Mouse (Mus musculus) lung, postnatal 0 days (tissue): ENCODE measurements at regions not wholly inside any gene's neighbourhood (a gene's known extent, or its start where the extent isn't known, plus 50 kb on each side); places are given as distances from the start of the nearest gene placed in this dataset. TPM values are rescaled to one million over a fixed set of nuclear protein-coding genes. Genes with fewer than 3 reads are reported as not detected.

Source experiments
- ATAC-seq: fragments of 200-750 bp; cut with Nextera tagmentation; 2 replicates; pipeline ENCODE4 v1.8.0; 2017; ENCODE audit warnings: moderate library complexity
- DNase-seq: peaks from one replicate; pipeline ENCODE4 v3.0.0-alpha.2; 2016; ENCODE audit warnings: low spot score
- H3K27ac ChIP-seq: fragments of 300-500 bp; sonication (generic); 2 replicates; pipeline ENCODE4 v1.5.1; 2014; ENCODE audit warnings: antibody characterized with exemption, mild to moderate bottlenecking, low read length, mixed read lengths
- H3K27me3 ChIP-seq: fragments of 300-500 bp; sonication (generic); replicated peaks from 2 replicates; pipeline ENCODE4 v1.6.1; 2014; ENCODE audit warnings: low read length, mixed read lengths; ENCODE audit not compliant: insufficient read depth
- H3K36me3 ChIP-seq: fragments of 300-500 bp; sonication (generic); 2 replicates; pipeline ENCODE4 v1.6.1; 2014; ENCODE audit warnings: low read length, mixed read lengths; ENCODE audit not compliant: insufficient read depth
- H3K4me1 ChIP-seq: fragments of 300-500 bp; sonication (generic); 2 replicates; pipeline ENCODE4 v1.6.1; 2014; ENCODE audit warnings: antibody characterized with exemption, low read depth, low read length, mixed read lengths; ENCODE audit not compliant: insufficient read depth
- H3K4me2 ChIP-seq: fragments of 300-500 bp; sonication (generic); replicated peaks from 2 replicates; pipeline ENCODE4 v1.6.1; 2014; ENCODE audit warnings: low read depth, mild to moderate bottlenecking, low read length, moderate library complexity, mixed read lengths
- H3K4me3 ChIP-seq: fragments of 300-500 bp; sonication (generic); 2 replicates; pipeline ENCODE4 v1.5.1; 2014; ENCODE audit warnings: low read depth, low read length
- H3K9ac ChIP-seq: fragments of 300-500 bp; sonication (generic); replicated peaks from 2 replicates; pipeline ENCODE4 v1.6.1; 2014; ENCODE audit warnings: low read depth, mild to moderate bottlenecking
- H3K9me3 ChIP-seq: fragments of 300-500 bp; sonication (generic); 2 replicates; pipeline ENCODE4 v1.6.1; 2016; ENCODE audit warnings: low read length, mixed read lengths
- CTCF ChIP-seq: IDR thresholded peaks from 2 replicates; pipeline ENCODE4 v1.5.1; 2016; ENCODE audit warnings: antibody characterized with exemption, mild to moderate bottlenecking
- EP300 ChIP-seq: IDR thresholded peaks from 2 replicates; pipeline ENCODE4 v1.6.1; 2016; ENCODE audit warnings: antibody characterized with exemption, mild to moderate bottlenecking, control low read depth
- WGBS: fragments of 180-500 bp; shearing (Covaris S2); extraction: QIAGEN DNeasy Blood & Tissue Kit; methylation state at CpG from one replicate; pipeline ENCODE4 v1.1.7; 2014; 5-methylcytosine and 5-hydroxymethylcytosine counted together
- microRNA-seq: library from miRNA; unstranded; fragments of <30 nt; microRNA quantifications from one replicate; pipeline ENCODE4, GENCODE M21; 2016

DNA sequence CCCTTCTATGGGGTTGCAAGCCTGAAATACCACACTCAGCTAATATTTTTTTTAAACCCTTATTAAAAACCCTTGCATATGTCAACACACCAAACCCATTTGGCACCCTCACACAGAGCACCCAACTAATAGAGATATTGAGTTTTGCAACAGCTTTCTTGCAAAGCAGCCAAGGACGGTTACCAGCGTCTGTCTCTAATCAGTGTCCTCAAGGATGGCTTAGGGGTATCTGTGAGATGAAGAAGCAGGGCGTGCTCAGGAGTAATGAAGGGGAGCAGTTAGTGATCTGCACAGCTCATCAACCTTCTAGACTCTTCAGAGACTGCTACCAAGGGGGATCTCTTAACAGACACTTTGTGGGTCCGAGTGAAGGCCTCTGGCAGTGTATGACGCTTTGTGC, 65.0 kb upstream of the Dapk1 start:
- no peaks in the 10 kb centered on the region for H3K36me3 ChIP-seq
- H3K4me1 ChIP-seq, result no peaks in the 10 kb centered on the region
- H3K4me2 ChIP-seq, result no peak overlapping the region
- ATAC-seq (no peak), DNase-seq (no peak)
- H3K9ac ChIP-seq, result no peak overlapping the region
- H3K4me3 ChIP-seq, result no peak overlapping the region
- 80% methylated on average over 5 of the region's 5 CpGs for whole genome bisulfite sequencing
- TF ChIP-seq EP300, result no peak
- no peak for TF ChIP-seq CTCF
- no peak overlapping the region for H3K27ac ChIP-seq
- H3K27me3 ChIP-seq, result no peaks in the 10 kb centered on the region
- H3K9me3 ChIP-seq, result no peaks in the 10 kb centered on the region

GRCm38 (mm10) chr13:60538110-60538509, 63.6 kb upstream of the Dapk1 start:
- WGBS, result 57% methylated on average over 8 of the region's 8 CpGs

DNA sequence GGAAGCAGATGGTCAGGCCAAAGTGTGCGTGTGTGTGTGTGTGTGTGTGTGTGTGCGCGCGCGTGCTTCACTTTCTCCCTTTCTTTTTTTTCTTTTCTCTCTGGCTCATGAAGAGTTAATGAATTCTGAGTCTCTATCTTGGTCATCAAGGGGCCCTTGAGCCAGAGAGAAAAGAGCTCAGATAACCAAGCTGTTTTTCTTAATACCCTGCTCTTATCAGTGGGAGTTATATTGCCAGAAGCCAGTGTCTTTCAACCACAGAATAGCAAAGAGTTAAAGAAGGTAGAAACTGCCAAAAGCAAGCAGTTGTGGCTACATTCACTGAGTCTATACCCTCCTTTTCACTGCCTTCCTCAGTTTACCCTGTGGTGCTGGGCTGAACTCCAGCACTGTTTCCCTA, 60.6 kb upstream of the Dapk1 start:
- Histone ChIP-seq H3K9me3 (no peaks in the 10 kb centered on the region), H3K36me3 (no peaks in the 10 kb centered on the region), H3K4me3 (no peak overlapping the region), H3K27ac (no peak overlapping the region), H3K9ac (no peak overlapping the region), H3K27me3 (no peaks in the 10 kb centered on the region), H3K4me1 (no peaks in the 10 kb centered on the region), H3K4me2 (no peak overlapping the region)
- WGBS, result 94% methylated on average over 5 of the region's 5 CpGs
- ATAC-seq (no peak), DNase-seq (no peak)
- TF ChIP-seq CTCF (no peak), EP300 (no peak)

More at GRCm38 (mm10) chr13:60538110-60538509, 63.6 kb upstream of the Dapk1 start:
- no peak for TF ChIP-seq CTCF
- no peak overlapping the region for H3K27ac ChIP-seq
- H3K9ac ChIP-seq, result no peak overlapping the region
- no peaks in the 10 kb centered on the region for H3K36me3 ChIP-seq
- no peaks in the 10 kb centered on the region for H3K4me1 ChIP-seq
- DNase-seq (no peak), ATAC-seq (no peak)
- no peaks in the 10 kb centered on the region for H3K27me3 ChIP-seq
- no peak overlapping the region for H3K4me3 ChIP-seq
- H3K4me2 ChIP-seq, result no peak overlapping the region
- H3K9me3 ChIP-seq, result no peaks in the 10 kb centered on the region

DNA sequence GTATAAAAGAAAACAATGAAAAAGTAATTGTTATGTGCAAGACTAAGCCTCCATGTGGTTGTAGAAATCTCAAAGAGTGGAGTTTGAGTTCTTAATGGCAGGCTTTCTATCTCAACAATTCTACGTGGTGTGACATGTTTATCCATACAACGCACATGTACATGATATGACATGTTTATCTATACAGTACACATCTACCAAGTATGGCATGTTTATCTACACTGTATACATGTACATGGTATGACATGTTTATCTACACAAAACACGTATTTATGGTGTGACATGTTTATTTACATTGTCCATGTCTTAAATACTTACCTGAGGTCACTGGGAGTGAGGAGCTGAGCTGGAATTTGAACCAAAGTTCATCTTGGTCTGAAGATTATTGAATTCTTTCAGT, 57.4 kb upstream of the Dapk1 start:
- WGBS, result 49% methylated on average over 3 of the region's 3 CpGs
- no peaks in the 10 kb centered on the region for H3K9me3 ChIP-seq
- no peak overlapping the region for H3K4me2 ChIP-seq
- no peak overlapping the region for H3K4me3 ChIP-seq
- no peaks in the 10 kb centered on the region for H3K36me3 ChIP-seq
- no peaks in the 10 kb centered on the region for H3K4me1 ChIP-seq
- no peaks in the 10 kb centered on the region for H3K27me3 ChIP-seq
- no peak overlapping the region for H3K9ac ChIP-seq
- DNase-seq (no peak), ATAC-seq (no peak)
- TF ChIP-seq CTCF, result no peak
- no peak for TF ChIP-seq EP300
- H3K27ac ChIP-seq, result no peak overlapping the region

DNA sequence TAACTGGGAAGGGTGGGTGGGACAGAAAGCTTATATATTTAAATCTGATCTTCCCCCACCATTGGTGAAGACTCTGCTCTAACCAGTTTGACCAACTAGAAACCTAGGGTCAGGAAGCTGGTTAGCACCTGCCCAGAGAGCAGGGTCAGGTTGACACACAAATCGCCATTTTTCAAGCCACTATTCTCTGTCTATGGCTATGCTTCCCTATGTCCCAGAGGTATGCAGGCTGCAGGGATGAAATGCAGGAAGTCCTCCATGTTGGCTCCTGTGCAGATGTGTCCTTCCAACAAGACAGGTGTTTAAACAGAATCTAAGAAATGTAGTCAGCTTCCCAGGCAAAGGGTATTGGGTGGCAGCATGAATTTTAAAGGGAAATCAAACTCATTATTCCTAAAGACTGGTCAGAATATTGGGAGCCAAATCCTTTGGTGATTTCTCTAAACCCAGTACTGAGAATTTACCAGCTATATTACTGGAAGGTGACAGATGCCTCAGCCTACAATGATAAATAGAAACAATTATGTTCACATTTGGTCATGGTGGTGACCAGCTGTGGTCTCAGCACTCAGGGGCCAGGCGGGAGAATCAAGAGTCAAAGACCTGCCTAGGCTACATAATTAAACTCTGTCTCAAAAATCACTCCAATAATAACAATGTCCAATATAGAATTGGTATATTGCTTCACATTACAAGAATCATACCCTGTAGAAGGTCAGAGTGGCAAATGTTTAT, 55.6 kb upstream of the Dapk1 start:
- no peak for TF ChIP-seq EP300
- TF ChIP-seq CTCF, result no peak
- ATAC-seq (no peak), DNase-seq (no peak)
- no peaks in the 10 kb centered on the region for H3K4me1 ChIP-seq
- no peak overlapping the region for H3K9ac ChIP-seq
- H3K4me2 ChIP-seq, result no peak overlapping the region
- WGBS, result 84% methylated on average over 2 of the region's 2 CpGs
- no peaks in the 10 kb centered on the region for H3K36me3 ChIP-seq
- no peak overlapping the region for H3K4me3 ChIP-seq
- no peak overlapping the region for H3K27ac ChIP-seq
- no peaks in the 10 kb centered on the region for H3K27me3 ChIP-seq
- no peaks in the 10 kb centered on the region for H3K9me3 ChIP-seq

Small RNA genes in the stretch of these regions (microRNA-seq; reads per million reads assigned to microRNA genes)
- not detected for gene Gm24999
- gene Gm25000, result not detected
